Mouse (Mus musculus): Measurements from ENCODE around the gene Mylk3. TPM values are rescaled to one million over a fixed set of nuclear protein-coding genes. Genes with fewer than 3 reads are reported as not detected.
A peak's percentile ranks its signal among the peaks of the same experiment; 100 is the strongest.

The Mylk3 gene
- polyA plus RNA-seq, 1 experiment from 2014 or later, result 1.7 TPM

DNA sequence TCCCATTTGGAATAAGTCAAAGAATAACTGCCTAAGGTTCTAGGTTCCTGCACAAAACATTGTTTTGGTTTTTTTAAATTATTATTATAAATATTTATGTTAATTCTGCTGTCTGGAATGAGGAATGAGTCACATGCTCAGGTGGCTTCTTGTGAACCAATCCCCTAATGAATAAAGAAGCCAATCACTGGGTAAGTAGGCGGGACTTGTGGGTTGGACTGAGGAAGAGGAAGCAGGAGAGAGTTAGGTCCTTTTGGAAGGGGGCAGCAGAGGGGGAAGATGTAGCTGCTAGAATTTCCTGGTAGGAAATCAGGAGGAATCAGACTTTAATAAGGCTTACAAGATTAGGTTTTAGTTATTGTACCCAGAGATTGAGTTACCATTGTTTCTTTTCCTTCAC, 35.2 kb upstream of the Mylk3 start:
- no peaks in the 10 kb centered on the region for H3K27me3 ChIP-seq (ENCODE audit: insufficient read depth, low read length)
- H3K4me3 ChIP-seq (ENCODE audit: low read length), result no peak overlapping the region
- H3K27ac ChIP-seq (ENCODE audit: low read length), result no peak overlapping the region
- no peaks in the 10 kb centered on the region for H3K36me3 ChIP-seq (ENCODE audit: insufficient read depth, low read length)
- H3K4me2 ChIP-seq (replicated peaks; ENCODE audit: low read depth, low read length), result no peak overlapping the region
- no peak overlapping the region for H3K9ac ChIP-seq (replicated peaks; ENCODE audit: low read length)
- WGBS, result 88% methylated on average over 1 of the region's 1 CpGs
- peaks cover 3% of the 10 kb centered on the region; the same call in 1 of the 2 replicates for H3K4me1 ChIP-seq (ENCODE audit: insufficient read depth, low read length)
- H3K9me3 ChIP-seq (ENCODE audit: low read length), result no peaks in the 10 kb centered on the region
- no peak for ATAC-seq (ENCODE audit: low FRiP score, low TSS enrichment)

DNA sequence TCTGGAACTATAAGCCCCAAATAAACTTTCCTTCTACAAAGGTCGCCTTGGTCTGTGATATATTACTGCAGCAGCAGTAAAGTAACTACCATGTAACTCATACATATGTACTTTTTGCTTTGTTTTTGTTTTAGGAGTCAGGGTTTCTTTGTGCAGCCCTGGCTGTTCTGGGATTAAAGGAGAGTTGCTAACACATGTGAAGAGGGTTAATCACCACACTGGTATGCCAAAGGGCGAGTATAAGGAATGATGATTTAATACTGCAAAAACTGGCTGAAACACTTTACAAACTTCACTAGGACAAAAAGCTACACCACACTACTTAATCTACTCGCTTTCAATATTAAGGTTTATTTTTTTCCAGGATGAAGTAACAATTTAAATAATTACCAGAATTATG, 22.4 kb upstream of the Mylk3 start:
- Histone ChIP-seq H3K4me3 (ENCODE audit: low read length) (no peak overlapping the region), H3K9me3 (ENCODE audit: low read length) (no peaks in the 10 kb centered on the region), H3K9ac (replicated peaks; ENCODE audit: low read length) (no peak overlapping the region), H3K36me3 (ENCODE audit: insufficient read depth, low read length) (peaks cover 11% of the 10 kb centered on the region), H3K27ac (ENCODE audit: low read length) (no peak overlapping the region), H3K27me3 (ENCODE audit: insufficient read depth, low read length) (no peaks in the 10 kb centered on the region), H3K4me2 (replicated peaks; ENCODE audit: low read depth, low read length) (no peak overlapping the region), H3K4me1 (ENCODE audit: insufficient read depth, low read length) (no peaks in the 10 kb centered on the region)
- WGBS, result 78% methylated on average over 3 of the region's 3 CpGs
- ATAC-seq (ENCODE audit: low FRiP score, low TSS enrichment), result no peak

DNA sequence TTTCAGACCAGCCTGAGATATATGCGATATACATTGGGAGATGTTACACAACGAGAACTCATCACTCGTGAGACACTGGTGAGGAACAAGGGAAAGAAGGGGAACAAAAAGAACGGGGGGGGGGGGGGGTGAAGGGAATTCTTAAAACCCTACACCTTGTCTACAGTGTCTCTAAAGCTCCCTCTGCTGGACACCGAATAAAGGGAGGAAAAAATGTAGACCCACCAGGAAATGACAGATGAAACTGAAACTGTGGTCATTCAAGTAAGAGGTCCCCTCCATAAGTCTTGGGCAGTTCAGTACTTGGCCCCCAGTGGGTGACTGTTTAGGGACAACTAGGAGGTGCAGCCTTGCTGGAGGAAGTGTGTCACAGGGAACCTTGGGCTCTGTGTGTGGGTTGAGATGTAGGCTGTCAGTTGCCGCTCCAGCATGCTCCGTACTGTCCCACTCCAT, 21.9 kb upstream of the Mylk3 start:
- H3K9ac ChIP-seq (replicated peaks; ENCODE audit: low read length), result no peak overlapping the region
- H3K4me1 ChIP-seq (ENCODE audit: insufficient read depth, low read length), result no peaks in the 10 kb centered on the region
- WGBS, result 70% methylated on average over 7 of the region's 7 CpGs
- peaks cover 11% of the 10 kb centered on the region for H3K36me3 ChIP-seq (ENCODE audit: insufficient read depth, low read length)
- H3K4me2 ChIP-seq (replicated peaks; ENCODE audit: low read depth, low read length), result no peak overlapping the region
- H3K9me3 ChIP-seq (ENCODE audit: low read length), result no peaks in the 10 kb centered on the region
- ATAC-seq (ENCODE audit: low FRiP score, low TSS enrichment), result no peak
- no peak overlapping the region for H3K4me3 ChIP-seq (ENCODE audit: low read length)
- no peak overlapping the region for H3K27ac ChIP-seq (ENCODE audit: low read length)
- H3K27me3 ChIP-seq (ENCODE audit: insufficient read depth, low read length), result no peaks in the 10 kb centered on the region

DNA sequence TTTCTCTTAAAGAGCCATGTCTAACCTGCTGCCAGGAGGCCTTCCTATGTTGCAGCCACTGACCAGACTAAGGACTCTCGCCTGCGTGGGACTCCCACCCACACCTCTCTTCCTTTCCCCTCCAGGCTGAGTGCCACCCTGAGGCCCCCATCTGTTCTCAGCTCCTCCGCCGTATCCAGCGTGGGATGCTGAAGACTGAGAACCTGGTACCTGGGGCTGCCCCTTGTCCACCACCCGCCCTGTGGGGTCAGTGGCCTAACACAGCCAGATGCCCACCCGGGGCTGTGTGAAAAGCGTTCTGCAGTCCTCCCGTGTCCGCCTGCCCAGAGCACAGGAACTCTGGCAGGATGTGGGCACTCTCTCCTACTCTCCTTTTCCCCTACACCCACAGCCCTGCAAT, 19.8 kb upstream of the Mylk3 start:
- Histone ChIP-seq H3K4me1 (ENCODE audit: insufficient read depth, low read length) (no peaks in the 10 kb centered on the region), H3K4me2 (replicated peaks; ENCODE audit: low read depth, low read length) (no peak overlapping the region), H3K4me3 (ENCODE audit: low read length) (no peak overlapping the region), H3K36me3 (ENCODE audit: insufficient read depth, low read length) (peaks cover 10% of the 10 kb centered on the region), H3K27me3 (ENCODE audit: insufficient read depth, low read length) (no peaks in the 10 kb centered on the region), H3K9ac (replicated peaks; ENCODE audit: low read length) (no peak overlapping the region), H3K9me3 (ENCODE audit: low read length) (no peaks in the 10 kb centered on the region), H3K27ac (ENCODE audit: low read length) (no peak overlapping the region)
- no peak for ATAC-seq (ENCODE audit: low FRiP score, low TSS enrichment)
- 77% methylated on average over 10 of the region's 10 CpGs for WGBS

DNA sequence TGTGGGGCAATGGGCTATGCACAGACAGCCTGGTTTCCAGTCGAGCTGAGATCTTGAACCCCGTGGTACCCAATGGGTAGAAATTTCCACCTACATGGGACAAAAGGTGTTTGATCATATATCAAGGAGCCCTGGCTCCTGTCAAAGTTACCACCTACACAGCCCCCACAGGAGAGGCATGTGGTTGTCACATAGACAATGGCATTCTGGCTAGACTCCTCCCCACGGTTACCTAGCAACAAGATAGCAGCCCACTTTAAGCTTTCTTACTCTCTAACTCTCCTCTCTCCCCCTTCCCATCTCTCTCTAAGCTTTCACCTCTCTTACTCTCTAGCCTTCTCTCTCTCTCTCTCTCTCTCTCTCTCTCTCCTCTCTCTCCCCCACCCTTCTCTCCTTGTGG, 19.3 kb upstream of the Mylk3 start:
- Histone ChIP-seq H3K4me3 (ENCODE audit: low read length) (no peak overlapping the region), H3K9ac (replicated peaks; ENCODE audit: low read length) (no peak overlapping the region), H3K9me3 (ENCODE audit: low read length) (no peaks in the 10 kb centered on the region), H3K36me3 (ENCODE audit: insufficient read depth, low read length) (peaks cover 8% of the 10 kb centered on the region), H3K27me3 (ENCODE audit: insufficient read depth, low read length) (no peaks in the 10 kb centered on the region), H3K4me2 (replicated peaks; ENCODE audit: low read depth, low read length) (no peak overlapping the region), H3K27ac (ENCODE audit: low read length) (no peak overlapping the region), H3K4me1 (ENCODE audit: insufficient read depth, low read length) (no peaks in the 10 kb centered on the region)
- WGBS, result 49% methylated on average over 3 of the region's 3 CpGs
- ATAC-seq (ENCODE audit: low FRiP score, low TSS enrichment), result no peak

DNA sequence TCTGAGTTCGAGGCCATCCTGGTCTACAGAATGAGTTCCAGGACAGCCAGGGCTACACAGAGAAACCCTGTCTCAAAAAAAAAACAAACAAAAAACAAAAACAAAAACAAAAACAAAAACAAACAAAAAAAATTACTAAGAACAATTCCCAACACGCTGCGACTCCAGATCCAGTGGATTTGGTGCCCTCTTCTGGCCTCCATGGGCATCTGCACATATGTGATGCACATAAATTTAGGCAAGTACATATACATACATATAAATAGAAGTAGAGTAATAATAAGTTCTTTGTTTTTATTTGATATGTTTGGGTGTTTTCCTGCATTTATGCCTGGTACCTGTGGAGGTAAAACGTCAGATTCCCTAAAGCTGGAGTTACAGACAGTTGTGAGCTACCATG, 12.4 kb upstream of the Mylk3 start:
- H3K4me1 ChIP-seq (ENCODE audit: insufficient read depth, low read length), result 0 out of 2 replicates have a peak, but pooled peaks cover 2% of the 10 kb centered on the region
- 84% methylated on average over 4 of the region's 4 CpGs for WGBS
- no peak for ATAC-seq (ENCODE audit: low FRiP score, low TSS enrichment)
- H3K4me2 ChIP-seq (replicated peaks; ENCODE audit: low read depth, low read length), result no peak overlapping the region
- H3K27me3 ChIP-seq (ENCODE audit: insufficient read depth, low read length), result no peaks in the 10 kb centered on the region
- peaks cover 2% of the 10 kb centered on the region; the same call in 1 of the 2 replicates for H3K9me3 ChIP-seq (ENCODE audit: low read length)
- no peaks in the 10 kb centered on the region for H3K36me3 ChIP-seq (ENCODE audit: insufficient read depth, low read length)
- no peak overlapping the region for H3K4me3 ChIP-seq (ENCODE audit: low read length)
- no peak overlapping the region for H3K27ac ChIP-seq (ENCODE audit: low read length)
- no peak overlapping the region for H3K9ac ChIP-seq (replicated peaks; ENCODE audit: low read length)

DNA sequence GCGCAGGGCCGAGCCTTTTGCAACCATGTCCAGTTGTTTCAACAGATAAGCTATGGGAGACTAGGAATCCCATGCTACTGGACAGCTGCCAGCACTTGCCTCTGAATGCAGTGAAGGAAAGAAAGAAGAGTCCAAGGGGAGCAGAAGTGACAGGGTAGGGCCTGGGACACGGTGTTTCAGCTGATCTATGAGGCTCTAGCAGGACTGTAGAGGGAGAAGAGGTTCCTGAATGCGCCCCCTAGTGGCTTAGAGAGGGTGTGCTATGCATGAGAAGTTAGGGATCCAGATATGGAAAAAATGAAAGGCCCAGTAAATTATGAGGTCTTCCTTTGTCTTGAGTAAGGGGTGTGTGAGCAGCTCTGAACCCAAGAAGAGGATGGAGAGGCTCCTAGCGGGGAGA, 11.4 kb upstream of the Mylk3 start:
- Histone ChIP-seq H3K4me2 (replicated peaks; ENCODE audit: low read depth, low read length) (no peak overlapping the region), H3K4me1 (ENCODE audit: insufficient read depth, low read length) (0 out of 2 replicates have a peak, but pooled peaks cover 2% of the 10 kb centered on the region), H3K27ac (ENCODE audit: low read length) (no peak overlapping the region), H3K9ac (replicated peaks; ENCODE audit: low read length) (no peak overlapping the region), H3K4me3 (ENCODE audit: low read length) (no peak overlapping the region), H3K9me3 (ENCODE audit: low read length) (peaks cover 2% of the 10 kb centered on the region; the same call in 1 of the 2 replicates), H3K36me3 (ENCODE audit: insufficient read depth, low read length) (no peaks in the 10 kb centered on the region), H3K27me3 (ENCODE audit: insufficient read depth, low read length) (no peaks in the 10 kb centered on the region)
- ATAC-seq (ENCODE audit: low FRiP score, low TSS enrichment), result peak; percentile 63; the same call in 1 of the 2 replicates
- whole genome bisulfite sequencing, result 44% methylated on average over 5 of the region's 5 CpGs

DNA sequence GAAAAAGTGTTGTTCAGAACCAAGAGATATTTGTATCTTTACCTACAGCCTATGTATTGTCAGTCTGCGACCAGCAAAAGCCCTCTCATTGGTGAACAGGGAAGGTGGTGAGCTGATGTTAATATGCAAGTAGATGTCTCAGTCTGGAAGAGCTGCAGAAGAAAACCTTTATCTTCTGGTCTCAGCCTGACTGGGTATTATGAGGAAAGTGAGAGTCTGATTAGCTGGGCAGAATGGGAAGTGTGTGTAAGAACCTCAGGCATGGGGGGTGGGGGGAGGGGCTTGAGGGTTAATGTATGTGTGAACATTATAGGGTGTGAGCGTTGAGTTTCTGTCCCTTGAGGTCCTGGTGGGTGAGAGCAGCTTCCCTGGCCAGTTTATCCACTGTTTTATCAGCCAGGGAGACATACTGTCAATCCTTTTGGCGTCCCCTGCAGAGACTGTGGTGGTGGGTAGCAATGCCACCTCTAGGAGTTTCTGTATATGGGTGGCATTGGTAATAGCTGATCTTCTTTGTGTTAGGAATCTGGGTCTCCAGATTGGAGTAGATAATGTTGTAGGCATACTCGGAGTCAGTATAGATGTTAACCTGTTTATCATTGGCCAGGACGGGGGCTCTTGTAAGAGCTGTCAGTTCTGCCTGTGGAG, 10.4 kb upstream of the Mylk3 start:
- ATAC-seq (ENCODE audit: low FRiP score, low TSS enrichment), result no peak
- no peak overlapping the region for H3K4me2 ChIP-seq (replicated peaks; ENCODE audit: low read depth, low read length)
- H3K9ac ChIP-seq (replicated peaks; ENCODE audit: low read length), result no peak overlapping the region
- WGBS, result 84% methylated on average over 5 of the region's 5 CpGs
- H3K36me3 ChIP-seq (ENCODE audit: insufficient read depth, low read length), result no peaks in the 10 kb centered on the region
- no peak overlapping the region for H3K27ac ChIP-seq (ENCODE audit: low read length)
- H3K9me3 ChIP-seq (ENCODE audit: low read length), result peaks cover 2% of the 10 kb centered on the region; the same call in 1 of the 2 replicates
- H3K4me1 ChIP-seq (ENCODE audit: insufficient read depth, low read length), result 0 out of 2 replicates have a peak, but pooled peaks cover 2% of the 10 kb centered on the region
- H3K4me3 ChIP-seq (ENCODE audit: low read length), result no peak overlapping the region
- H3K27me3 ChIP-seq (ENCODE audit: insufficient read depth, low read length), result no peaks in the 10 kb centered on the region

DNA sequence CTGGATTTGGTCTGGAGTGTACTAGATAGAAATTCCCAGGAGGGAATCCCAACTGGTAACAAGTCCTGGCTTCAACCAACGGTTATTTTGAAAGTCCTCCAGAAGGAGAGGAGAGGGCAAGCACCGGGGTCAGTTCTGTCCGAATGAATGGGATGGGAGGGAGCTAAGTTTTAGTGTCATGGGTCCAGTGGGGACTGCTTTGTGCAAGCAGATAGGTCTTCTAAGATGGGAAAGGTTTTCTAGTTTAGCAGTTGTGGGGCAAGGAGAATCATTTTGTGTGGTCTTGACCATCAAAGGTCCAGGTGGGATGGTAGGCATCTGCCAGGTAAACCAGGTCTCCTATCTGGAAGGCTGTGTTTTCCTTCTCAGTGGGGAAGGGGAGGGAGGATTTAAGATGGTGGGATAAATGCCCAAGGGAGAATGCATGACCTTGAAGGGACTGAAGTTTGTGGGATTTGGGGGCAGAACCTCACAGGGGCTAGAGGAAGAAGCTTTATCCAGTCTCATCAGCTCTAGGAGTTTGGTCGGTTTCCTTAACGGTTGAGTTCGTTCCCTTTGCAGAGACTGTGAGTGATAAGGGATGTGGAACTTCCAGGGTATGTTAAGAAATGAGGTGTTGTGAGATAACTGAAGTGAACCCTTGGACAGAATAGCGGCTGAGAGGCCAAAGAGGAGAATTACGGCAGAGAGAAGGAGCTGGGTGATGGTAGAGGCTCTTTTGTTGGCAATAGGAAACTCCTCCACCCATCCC, 9.7 kb upstream of the Mylk3 start:
- Histone ChIP-seq H3K27ac (ENCODE audit: low read length) (no peak overlapping the region), H3K4me3 (ENCODE audit: low read length) (no peak overlapping the region), H3K4me1 (ENCODE audit: insufficient read depth, low read length) (0 out of 2 replicates have a peak, but pooled peaks cover 2% of the 10 kb centered on the region), H3K27me3 (ENCODE audit: insufficient read depth, low read length) (no peaks in the 10 kb centered on the region), H3K9me3 (ENCODE audit: low read length) (peaks cover 2% of the 10 kb centered on the region; the same call in 1 of the 2 replicates), H3K9ac (replicated peaks; ENCODE audit: low read length) (no peak overlapping the region), H3K36me3 (ENCODE audit: insufficient read depth, low read length) (no peaks in the 10 kb centered on the region), H3K4me2 (replicated peaks; ENCODE audit: low read depth, low read length) (no peak overlapping the region)
- 86% methylated on average over 8 of the region's 8 CpGs for WGBS
- ATAC-seq (ENCODE audit: low FRiP score, low TSS enrichment), result no peak

DNA sequence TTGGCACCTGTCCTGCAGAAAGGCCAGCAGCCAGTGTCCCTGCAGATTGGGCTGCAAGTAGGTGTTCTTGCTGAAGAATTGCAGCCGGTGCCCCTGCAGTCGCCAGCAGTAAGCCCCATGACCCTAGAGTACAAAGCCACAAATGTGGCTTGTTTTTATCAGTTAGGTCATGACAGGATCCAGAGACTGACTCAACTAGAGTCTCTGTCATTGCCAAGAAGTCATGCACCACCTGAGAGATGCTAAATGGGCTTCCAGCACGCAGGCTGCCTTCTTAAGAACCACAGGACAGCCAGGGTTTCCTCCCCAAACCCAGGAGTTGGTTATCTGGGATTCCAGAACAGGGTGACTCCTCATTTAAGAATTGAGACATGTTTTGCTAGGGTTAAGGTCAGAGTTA, 8.9 kb upstream of the Mylk3 start:
- 78% methylated on average over 3 of the region's 3 CpGs for WGBS

More for the DNA sequence above, 8.9 kb upstream of the Mylk3 start:
- Histone ChIP-seq H3K4me1 (ENCODE audit: insufficient read depth, low read length) (0 out of 2 replicates have a peak, but pooled peaks cover 2% of the 10 kb centered on the region), H3K4me2 (replicated peaks; ENCODE audit: low read depth, low read length) (no peak overlapping the region), H3K9me3 (ENCODE audit: low read length) (peaks cover 2% of the 10 kb centered on the region; the same call in 1 of the 2 replicates), H3K27ac (ENCODE audit: low read length) (no peak overlapping the region), H3K27me3 (ENCODE audit: insufficient read depth, low read length) (no peaks in the 10 kb centered on the region), H3K9ac (replicated peaks; ENCODE audit: low read length) (no peak overlapping the region), H3K4me3 (ENCODE audit: low read length) (no peak overlapping the region), H3K36me3 (ENCODE audit: insufficient read depth, low read length) (no peaks in the 10 kb centered on the region)
- ATAC-seq (ENCODE audit: low FRiP score, low TSS enrichment), result no peak
